Mouse (Mus musculus) thymus, postnatal 4 days (tissue): ENCODE data around the gene Car6.
A peak's percentile ranks its signal among the peaks of the same experiment; 100 is the strongest.

Experiments
- DNase-seq: peaks from one replicate; pipeline ENCODE4 v3.0.0; 2021

The Car6 gene

DNA sequence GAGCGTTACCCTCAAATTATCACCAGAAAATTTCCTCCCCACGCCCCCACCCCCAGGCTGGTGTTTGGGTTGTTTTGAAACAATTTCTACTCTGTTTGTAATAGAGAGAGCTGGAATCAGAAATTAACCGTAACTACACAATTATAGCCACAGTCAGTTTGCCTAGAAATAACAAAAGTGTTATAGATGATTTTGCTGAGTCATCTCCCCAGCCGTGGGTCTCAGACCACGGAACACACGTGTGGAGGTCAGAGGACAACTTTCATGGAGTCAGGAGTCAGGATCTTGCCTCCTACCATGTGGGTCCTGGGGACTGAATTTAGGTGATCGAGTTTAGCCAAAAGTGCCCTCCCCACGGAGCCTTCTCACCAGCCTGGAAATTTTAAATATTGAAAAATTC, 24.0 kb downstream of the Car6 start:
- DNase-seq: no peak

DNA sequence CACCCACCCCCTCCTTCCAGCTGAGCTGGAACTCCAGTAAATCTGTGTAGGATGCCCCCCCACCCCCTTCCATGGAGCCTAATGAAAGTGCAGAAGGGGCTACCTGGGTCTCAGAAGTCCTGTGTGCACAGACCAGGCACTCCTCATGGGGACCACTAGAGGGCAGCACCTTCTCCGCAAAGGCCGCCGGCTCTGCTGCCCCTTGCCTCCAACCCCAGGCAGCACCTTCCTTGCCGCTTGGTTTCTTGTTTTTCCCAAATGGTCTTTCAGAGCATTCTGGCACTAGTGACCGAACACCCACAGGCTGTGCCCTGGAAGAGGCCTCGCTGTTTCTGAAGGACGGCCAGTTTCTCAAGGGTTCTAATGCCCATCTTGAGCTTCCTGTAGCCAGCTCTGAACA, 24.6 kb downstream of the Car6 start:
- peak; percentile 65 for DNase-seq

DNA sequence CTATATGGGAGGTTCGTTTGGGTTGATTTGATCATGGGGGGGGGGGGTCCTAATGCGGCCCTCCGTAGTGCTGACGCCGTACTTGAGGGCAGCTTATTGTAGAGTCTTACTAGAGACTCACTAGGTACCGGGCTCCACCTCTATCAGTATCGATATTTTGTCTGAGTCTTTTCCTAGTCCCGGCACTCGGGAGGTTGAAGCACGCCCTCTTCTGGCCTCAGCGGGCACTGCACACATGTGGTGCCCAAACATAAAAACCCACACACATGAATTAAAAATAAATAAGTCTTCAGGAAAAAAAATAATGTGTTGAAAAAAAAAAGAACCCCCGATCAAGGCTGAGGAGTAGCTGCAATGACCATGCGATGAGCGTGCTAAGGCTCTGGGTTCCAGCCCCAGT, 27.1 kb downstream of the Car6 start:
- peak; percentile 19 for DNase-seq

DNA sequence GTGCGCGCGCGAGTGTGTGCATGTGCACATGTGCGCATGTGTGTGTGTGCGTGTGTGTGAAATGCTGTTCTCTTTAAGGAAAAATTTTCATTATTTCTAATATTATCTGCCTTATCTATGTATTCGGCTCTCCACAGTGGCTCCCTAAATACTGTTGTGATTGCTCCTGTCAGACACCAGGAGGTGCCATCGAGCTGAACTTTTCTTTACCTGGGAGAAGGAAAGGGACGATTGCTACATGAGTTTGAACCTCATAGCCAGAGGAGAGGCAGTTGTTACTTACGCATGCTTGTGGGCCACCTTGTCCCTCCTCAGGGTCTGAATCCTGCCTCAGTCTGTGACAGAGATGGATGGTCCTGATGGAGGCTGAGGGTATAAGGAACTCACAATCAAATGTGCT, 27.9 kb downstream of the Car6 start:
- peak; percentile 63 for DNase-seq

DNA sequence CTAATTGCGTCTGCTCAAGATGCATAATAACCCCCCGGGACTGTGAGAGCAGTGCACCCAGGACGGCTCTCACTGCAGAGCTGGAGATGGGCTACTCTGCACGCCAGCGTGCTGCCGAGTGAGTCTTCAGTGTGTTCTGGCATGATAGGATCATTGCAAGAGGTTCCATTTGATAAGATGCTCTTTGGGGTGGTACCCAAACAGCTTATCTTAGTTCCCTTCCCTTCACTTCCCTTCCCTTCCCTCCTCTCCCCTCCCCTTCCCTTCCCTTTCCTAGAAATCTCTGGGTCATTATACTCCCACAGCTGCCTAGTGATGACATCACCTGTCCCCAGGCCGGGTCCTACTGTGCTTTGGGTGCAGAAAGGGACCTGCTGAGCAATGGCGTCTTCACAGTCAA, 29.0 kb downstream of the Car6 start:
- DNase-seq: no peak

DNA sequence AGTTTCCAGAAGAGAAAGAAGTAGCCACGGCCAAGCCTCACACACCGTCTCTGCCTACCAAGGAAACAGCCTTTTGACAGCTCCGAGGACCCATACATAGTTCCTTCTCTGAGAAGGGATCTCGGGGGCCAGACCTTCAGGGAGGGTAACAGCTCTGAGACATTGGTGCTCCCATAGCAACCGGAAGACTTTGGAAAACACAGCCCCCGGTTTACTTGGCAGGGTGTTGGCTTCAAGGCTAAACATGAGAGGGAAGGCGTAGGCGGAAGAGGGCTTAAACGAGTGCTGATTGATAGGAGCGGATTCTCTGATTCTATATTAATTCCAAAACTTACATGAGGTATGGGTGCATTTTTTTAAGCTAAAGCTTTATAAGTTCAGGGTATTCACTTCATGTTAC, 32.7 kb downstream of the Car6 start:
- no peak for DNase-seq

DNA sequence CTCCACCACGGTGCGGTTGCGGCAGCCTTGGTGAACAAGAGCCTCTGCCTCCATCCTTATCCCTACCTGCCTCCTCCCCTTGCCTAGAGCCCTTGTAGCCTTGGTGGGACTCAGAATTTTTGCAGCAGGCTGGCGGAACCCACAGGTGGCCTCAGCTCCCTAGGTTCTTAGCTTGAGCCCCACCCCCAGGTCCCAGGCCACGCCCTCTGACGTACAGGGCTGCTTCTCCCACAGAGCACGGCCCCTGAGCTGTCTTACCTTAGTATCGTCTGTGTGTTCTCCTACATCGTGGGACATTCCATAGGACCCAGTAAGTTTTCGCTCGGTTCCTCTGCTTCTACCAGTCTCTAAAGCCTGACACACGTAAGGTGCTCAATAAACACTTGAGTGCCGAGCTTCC, 36.3 kb downstream of the Car6 start:
- DNase-seq: peak; percentile 39

DNA sequence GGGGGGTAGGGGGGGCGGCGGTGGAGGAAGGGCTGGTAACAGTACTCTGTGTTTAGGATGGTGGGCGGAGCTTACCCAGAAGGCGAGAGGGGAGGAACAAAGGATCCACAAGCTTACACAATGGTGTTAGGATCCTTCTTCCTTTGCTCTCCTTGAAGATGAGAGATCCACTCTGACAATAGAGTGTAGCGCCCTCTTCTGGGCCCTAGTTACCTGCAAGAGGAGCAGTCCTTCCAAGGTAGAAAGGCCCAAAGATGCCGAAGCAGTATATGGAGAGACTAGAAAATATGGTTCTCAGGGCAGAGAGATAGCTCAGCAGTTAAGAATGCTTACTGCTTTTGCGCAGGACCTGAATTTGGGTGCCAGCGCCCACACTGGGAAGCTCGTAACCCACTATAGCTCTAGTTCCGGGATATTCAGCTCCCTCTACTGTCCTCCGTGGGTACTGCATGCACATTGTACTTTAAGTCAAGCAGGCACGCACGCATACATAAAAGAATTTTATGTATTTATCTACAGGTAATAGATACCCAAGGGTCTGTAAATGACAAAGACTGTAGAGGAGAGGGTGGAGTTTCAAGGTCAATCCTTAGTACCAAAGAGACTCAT, 38.5 kb downstream of the Car6 start:
- DNase-seq: peak; percentile 34

DNA sequence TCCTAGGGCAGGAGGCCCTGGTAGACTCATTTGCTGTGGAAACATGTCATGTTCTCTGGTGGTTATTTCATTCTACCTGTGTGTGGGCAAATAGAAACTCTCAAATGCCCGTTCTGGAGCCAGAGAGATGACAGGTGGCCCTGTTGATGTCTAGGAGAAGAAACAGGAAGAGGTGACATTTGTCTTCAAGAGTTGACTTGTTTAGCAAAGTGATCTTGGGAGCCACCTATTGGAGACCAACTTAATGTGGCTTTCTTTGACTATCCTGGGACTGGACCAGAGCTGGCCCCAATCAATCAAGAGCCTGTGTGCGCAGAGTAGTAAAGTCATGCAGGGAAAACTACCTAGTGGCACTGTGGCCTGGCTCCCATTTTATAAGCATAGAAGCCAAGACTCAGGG, 41.7 kb downstream of the Car6 start:
- no peak for DNase-seq

DNA sequence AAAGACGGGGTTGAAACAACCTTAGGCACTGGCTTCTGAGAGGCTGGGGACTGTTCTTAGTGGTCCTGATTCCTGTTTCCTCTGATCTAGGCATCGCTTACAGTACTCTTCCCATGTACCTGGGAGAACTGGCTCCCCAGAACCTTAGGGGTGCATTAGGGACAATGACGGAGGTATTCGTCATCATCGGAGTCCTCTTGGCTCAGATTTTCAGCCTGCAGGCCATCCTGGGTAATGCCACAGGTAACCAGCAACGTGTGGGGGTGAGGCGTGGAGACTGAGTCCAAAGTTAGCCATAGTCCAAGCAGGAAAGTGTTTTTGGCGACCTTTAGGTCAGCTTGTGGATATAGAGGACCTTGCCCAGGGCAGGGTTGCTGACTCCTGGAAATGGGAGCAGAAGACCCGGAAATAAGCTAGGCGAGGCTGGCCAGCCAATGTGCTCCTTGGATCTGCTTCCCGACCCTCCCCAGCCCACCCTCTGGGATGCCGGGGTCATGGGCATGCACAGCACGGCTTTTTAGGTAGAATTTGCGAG, 43.7 kb downstream of the Car6 start:
- no peak for DNase-seq

DNA sequence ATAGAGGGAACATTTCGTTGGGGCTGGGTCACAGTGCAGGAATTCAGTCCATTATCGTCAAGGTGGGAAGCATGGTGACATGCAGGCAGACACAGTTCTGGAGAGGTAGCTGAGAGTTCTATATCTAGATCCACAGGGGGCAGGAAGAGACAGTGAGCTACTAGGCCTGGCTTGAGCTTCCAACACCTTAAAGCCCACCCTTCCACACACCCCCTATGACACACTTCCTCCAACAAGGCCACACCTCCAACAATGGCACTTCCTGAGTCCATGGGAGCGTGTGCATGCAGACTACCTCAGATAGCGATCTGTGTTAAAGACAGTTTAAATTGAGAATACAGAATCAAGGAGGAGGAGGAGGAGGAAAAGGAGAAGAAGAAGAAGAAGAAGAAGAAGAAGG, 45.4 kb downstream of the Car6 start:
- DNase-seq: no peak

DNA sequence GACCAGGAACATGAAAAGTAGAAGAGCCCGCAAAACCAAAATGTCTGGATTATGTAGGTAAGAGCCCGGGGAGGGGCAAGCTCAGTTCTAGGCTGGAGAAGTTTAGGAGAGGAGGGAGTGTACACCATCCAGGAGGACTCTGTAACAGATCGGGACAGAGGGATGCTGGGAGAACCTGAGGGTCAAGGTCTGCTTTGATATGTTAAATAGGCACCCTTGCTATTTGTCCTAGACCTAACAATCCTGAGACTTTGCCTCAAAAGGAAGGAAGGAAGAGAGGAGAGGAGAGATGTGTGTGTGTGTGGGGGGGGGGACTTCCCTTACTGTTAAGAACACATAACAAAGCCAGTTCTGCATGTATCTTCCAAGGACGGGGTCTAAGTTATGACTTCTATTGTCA, 45.8 kb downstream of the Car6 start:
- no peak for DNase-seq

DNA sequence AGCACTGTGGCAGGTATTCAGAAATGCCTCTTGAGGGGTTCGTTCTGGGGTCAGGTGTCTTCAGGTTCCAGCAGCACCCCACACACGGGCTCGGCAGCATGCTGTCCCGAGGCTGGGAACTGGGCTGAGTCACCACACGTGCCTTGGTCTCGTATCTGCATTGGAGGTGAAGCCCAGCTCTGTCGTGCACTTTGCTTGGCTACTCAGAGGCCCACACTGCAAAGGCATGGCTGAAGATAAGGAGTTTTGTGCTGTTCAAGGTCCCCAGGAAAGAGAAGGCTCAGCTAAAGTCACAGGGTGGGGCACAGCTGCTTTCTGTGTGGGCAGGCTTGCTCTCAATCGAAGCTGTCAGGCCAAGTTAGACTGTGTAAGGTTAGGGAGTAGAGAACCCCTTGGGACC, 48.6 kb downstream of the Car6 start:
- no peak for DNase-seq

DNA sequence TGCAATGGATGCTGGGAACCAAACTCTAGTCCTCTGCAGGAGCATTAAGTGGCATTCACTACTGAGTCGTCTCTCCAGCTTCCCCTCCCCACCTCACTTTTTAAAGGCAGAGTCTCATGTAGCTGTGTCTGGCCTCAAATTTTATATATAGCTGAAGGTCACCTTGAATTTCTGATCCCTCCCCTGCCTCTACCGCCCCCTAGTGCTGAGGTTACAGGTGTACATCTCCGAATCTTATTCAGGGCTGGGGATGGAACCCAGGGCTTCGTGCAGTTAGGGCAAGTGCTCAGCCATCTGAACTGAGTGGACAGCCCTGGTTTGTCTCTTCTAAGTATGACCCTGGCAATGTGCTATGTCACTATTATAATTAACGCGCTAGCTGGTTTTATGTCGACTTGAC, 50.1 kb downstream of the Car6 start:
- peak; percentile 36 for DNase-seq

DNA sequence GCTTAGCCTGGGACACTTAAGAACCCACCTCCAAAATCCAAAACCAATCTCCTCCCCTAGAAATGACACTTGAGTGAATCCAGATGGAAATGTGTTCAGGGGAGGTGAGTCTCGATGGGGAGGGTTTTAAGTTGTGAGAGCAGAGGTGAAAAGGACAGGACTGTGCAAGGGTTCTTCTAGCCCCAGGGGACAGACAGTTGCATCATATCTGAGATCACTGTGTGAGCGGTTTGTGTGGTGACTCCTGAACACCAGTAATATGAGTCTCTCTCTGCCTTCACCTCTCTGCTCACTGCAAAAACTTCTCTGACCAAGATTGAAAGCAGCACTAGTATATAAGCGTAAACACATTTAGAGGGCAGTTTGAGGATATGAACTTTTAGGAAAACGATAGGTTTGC, 54.8 kb downstream of the Car6 start:
- DNase-seq: no peak

DNA sequence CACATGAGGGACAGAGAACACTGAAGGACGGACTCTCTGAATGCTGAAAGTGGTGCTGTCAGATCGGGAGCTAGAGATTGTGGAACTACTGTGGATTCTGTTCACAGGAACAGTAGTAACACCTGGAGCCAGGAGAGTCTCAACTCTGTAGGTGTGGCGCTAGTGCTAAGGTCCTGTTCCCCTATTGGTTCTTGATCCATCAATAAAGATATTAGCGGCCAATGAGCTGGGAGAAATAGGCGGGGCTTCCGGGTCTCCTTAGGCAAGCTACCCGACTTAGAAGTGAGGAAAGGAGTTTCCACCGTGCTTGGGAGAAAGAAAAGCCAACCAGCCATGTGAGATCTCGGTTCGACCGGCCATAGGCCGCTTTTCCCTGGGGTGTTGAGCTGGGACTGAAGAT, 56.9 kb downstream of the Car6 start:
- DNase-seq: no peak

DNA sequence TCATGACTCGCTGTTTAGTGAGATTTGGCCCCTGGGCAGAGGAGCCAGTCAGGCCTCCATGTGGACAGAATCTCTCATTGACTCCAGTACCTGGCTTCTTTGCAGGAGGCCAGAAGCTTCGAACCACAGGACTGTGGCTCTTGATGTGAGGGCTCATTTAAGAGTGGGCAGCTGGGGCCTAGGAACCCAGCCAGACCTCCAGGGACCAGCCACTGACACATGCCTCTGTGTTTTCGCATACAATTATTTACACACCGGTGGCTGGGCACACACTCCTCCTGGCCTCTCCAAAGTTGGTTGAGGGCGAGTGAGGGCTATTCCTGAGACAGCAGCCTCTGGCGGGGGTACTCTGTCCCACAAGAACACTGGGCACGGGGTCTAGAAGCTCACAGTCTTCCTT, 60.8 kb downstream of the Car6 start:
- no peak for DNase-seq

DNA sequence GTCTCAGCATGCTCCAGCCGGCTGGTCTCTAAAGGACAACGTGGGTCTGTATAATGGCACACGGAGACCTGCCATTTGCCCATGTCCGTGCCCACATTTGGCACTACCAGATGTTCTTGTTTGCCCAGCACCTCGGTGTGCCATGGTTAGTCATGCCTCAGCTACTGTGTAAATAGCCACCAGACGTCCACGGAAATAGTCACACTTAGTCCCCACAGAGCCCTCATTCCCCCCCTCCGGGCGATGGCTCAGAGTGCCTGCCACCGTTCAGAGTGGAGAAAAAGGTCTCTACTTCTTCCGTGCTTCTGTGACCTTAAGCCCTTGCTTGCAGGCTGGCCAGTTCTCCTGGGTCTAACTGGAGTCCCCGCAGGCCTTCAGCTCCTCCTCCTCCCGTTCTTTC, 62.0 kb downstream of the Car6 start:
- no peak for DNase-seq

DNA sequence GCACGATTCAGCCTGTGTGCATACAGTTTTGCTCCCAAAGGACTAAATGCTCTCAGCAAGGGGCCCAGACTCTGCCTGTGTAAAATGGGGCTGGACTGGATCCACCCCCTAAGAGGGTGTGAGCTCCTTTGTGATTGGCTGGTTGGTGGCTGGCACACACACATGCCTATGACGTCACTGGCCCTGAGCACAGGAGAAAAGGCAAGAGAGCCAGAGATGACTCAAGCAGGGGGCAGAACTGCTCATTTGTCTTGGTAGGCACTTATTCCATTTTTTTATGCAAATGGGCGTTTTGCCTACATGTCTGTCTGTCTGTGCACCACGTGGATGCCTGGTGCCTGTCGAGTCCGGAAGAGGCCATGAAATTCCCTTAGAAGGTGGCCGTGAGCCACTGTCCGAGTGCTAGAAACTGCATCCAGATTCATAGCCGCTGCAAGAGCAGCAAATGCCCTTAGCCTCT, 63.0 kb downstream of the Car6 start:
- DNase-seq: peak; percentile 66

DNA sequence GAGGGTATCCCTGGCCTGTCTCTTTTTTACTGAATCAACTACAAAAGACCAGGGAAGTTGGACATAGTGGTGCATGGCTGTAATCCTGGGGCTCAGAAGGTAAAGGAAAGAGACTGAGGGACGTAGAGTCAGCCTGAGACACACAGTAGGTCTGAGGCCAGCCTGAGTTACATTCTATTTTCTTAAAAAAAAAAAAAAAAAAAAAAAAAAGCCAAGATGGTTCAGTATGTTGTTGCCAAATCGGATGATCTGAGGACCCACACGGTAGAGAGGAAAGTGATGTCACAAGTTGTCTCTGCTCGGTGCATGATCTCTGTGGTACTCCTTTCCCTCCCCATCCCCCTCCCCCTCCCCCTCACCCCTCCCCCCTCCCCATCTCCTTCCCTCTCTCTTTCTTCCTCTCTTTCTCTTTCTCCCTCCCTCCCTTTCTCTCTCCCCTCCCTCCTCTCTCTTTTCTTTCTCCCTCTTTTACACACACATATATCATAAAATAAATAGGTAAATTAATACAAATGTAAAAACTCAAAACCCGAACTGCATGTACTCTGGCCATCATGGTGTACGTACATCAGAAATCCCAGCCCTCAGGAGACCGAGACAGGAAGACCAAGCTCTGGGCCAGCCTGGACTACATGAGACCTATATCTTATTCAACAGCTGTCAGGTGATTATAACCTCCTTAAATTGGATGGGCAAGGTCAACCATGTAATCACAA, 63.6 kb downstream of the Car6 start:
- no peak for DNase-seq
